Mouse (Mus musculus): ENCODE results near the gene Ccdc141. TPM values are rescaled to one million over a fixed set of nuclear protein-coding genes. Genes with fewer than 3 reads are reported as not detected.
"Not testable (repeated sequence)": the region's sequence is repeated elsewhere in the genome, so short reads cannot be mapped to it uniquely, and the experiment has no call there.

Gene Ccdc141
- polyA plus RNA-seq, 1 experiment from 2014 or later = 14.2 TPM

DNA sequence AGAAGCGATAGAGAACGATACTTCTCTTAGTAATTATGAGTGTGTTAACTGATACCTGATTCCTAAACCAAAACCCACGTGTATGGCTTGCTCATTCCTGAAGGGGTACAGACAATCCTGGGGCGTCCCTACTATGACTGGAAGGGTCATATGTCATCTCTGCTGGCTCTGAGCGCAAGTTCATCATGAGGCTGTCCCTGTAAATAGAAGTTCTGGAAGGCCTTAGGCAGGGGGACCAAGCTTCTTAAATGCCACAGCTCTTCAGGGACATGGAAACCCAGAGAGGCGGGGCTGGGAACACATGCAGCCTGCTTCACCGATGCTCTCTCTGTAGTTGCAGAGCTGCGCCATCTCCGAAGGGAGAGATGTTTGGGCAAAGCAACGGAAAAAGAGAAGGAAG lies 133.2 kb downstream of the Ccdc141 start:
- no peak overlapping the region for H3K9ac ChIP-seq
- H3K27me3 ChIP-seq = no peaks in the 10 kb centered on the region
- H3K4me2 ChIP-seq = no peak overlapping the region
- ATAC-seq (replicated peaks; ENCODE audit: low FRiP score) = no peak
- H3K4me3 ChIP-seq (replicated peaks) = no peak overlapping the region
- H3K9me3 ChIP-seq (replicated peaks) = no peaks in the 10 kb centered on the region
- no peaks in the 10 kb centered on the region for H3K36me3 ChIP-seq
- no peak overlapping the region for H3K27ac ChIP-seq
- 78% methylated on average over 10 of the region's 10 CpGs for WGBS
- no peaks in the 10 kb centered on the region for H3K4me1 ChIP-seq

- H3K27me3 ChIP-seq = no peaks in the 10 kb centered on the region
- H3K9me3 ChIP-seq (replicated peaks) = no peaks in the 10 kb centered on the region
- no peak overlapping the region for H3K27ac ChIP-seq
- no peak overlapping the region for H3K9ac ChIP-seq
- 86% methylated on average over 4 of the region's 4 CpGs for WGBS
- no peak overlapping the region for H3K4me3 ChIP-seq (replicated peaks)
- no peak overlapping the region for H3K4me2 ChIP-seq
- no peaks in the 10 kb centered on the region for H3K4me1 ChIP-seq
- no peaks in the 10 kb centered on the region for H3K36me3 ChIP-seq
- no peak for ATAC-seq (replicated peaks; ENCODE audit: low FRiP score)
Measured at GRCm38 (mm10) chr2:77034112-77034511, 136.3 kb downstream of the Ccdc141 start.

GRCm38 (mm10) chr2:77033322-77034060 lies 136.9 kb downstream of the Ccdc141 start:
- H3K4me2 ChIP-seq = no peak overlapping the region
- WGBS = 83% methylated on average over 13 of the region's 13 CpGs
- no peaks in the 10 kb centered on the region for H3K27me3 ChIP-seq

DNA sequence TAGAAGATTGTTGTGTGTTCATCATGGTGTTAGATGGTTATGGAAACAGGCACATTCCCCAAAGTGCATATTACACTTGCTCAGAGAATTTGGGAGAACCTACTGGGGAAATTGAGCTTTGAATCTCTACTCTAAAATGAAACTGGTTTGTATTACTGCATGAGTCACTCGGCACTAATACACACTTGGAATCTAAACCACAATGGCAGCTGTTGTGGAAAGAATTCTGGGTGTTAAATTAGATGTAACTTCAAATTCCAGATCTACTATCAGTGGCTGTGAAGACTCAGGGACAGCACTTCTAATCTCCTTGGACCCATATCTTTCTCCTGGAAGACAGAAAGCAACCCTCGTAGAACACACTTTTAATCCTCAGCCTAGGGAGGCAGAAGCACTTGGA lies 149.8 kb downstream of the Ccdc141 start:
- Histone ChIP-seq H3K4me1 (no peaks in the 10 kb centered on the region), H3K9me3 (replicated peaks) (no peaks in the 10 kb centered on the region), H3K4me3 (replicated peaks) (no peak overlapping the region), H3K27me3 (no peaks in the 10 kb centered on the region), H3K27ac (no peak overlapping the region), H3K36me3 (no peaks in the 10 kb centered on the region), H3K9ac (no peak overlapping the region), H3K4me2 (no peak overlapping the region)
- no peak for ATAC-seq (replicated peaks; ENCODE audit: low FRiP score)
- WGBS = 75% methylated on average over 2 of the region's 2 CpGs

More at GRCm38 (mm10) chr2:77033322-77034060, 136.9 kb downstream of the Ccdc141 start:
- Histone ChIP-seq H3K27ac (no peak overlapping the region), H3K9ac (no peak overlapping the region), H3K4me3 (replicated peaks) (no peak overlapping the region), H3K36me3 (no peaks in the 10 kb centered on the region; the same call in 1 of the 2 replicates), H3K4me1 (no peaks in the 10 kb centered on the region), H3K9me3 (replicated peaks) (no peaks in the 10 kb centered on the region)
- ATAC-seq (replicated peaks; ENCODE audit: low FRiP score) = no peak

GRCm38 (mm10) chr2:77017735-77018134 lies 152.7 kb downstream of the Ccdc141 start:
- 70% methylated on average over 4 of the region's 4 CpGs for WGBS
- no peak overlapping the region for H3K4me2 ChIP-seq

GRCm38 (mm10) chr2:77013449-77013848 lies 157.0 kb downstream of the Ccdc141 start:
- not testable (repeated sequence) for H3K9ac ChIP-seq; H3K4me1 ChIP-seq; ATAC-seq (replicated peaks; ENCODE audit: low FRiP score); H3K27ac ChIP-seq; H3K4me2 ChIP-seq; H3K27me3 ChIP-seq; H3K36me3 ChIP-seq; H3K4me3 ChIP-seq (replicated peaks); H3K9me3 ChIP-seq (replicated peaks)
- 92% methylated on average over 6 of the region's 6 CpGs for WGBS

More at GRCm38 (mm10) chr2:77017735-77018134, 152.7 kb downstream of the Ccdc141 start:
- Histone ChIP-seq H3K4me3 (replicated peaks) (no peak overlapping the region), H3K4me1 (no peaks in the 10 kb centered on the region), H3K36me3 (no peaks in the 10 kb centered on the region), H3K27me3 (no peaks in the 10 kb centered on the region), H3K9ac (no peak overlapping the region), H3K27ac (no peak overlapping the region), H3K9me3 (replicated peaks) (no peaks in the 10 kb centered on the region)
- ATAC-seq (replicated peaks; ENCODE audit: low FRiP score) = no peak

DNA sequence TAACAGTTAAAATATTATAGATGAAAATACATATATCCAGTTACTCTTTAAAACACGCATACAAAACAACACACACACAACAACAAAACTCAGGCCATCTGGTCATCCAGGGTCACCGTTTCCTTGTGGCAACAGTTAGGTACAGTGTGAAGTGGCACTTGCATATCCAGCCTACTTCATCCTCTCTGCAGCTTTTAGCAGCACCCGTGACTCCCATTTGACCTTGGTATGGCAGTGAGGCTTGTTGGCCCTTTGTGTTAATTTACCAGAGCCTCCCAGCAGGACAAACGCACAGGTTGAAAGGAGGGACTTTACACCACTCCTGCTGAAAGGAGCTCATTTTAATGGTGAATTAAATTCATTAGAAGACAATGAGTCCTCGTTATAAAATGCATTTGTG lies 158.5 kb downstream of the Ccdc141 start:
- no peaks in the 10 kb centered on the region for H3K36me3 ChIP-seq
- WGBS = 66% methylated on average over 5 of the region's 5 CpGs
- no peaks in the 10 kb centered on the region for H3K4me1 ChIP-seq
- no peak for ATAC-seq (replicated peaks; ENCODE audit: low FRiP score)
- no peaks in the 10 kb centered on the region for H3K9me3 ChIP-seq (replicated peaks)
- no peak overlapping the region for H3K9ac ChIP-seq
- H3K4me2 ChIP-seq = no peak overlapping the region
- no peaks in the 10 kb centered on the region for H3K27me3 ChIP-seq
- no peak overlapping the region for H3K27ac ChIP-seq
- H3K4me3 ChIP-seq (replicated peaks) = no peak overlapping the region

- H3K9ac ChIP-seq = no peak overlapping the region
- no peaks in the 10 kb centered on the region for H3K36me3 ChIP-seq
- H3K4me1 ChIP-seq = no peaks in the 10 kb centered on the region
- H3K27me3 ChIP-seq = no peaks in the 10 kb centered on the region
- no peak for ATAC-seq (replicated peaks; ENCODE audit: low FRiP score)
- no peaks in the 10 kb centered on the region for H3K9me3 ChIP-seq (replicated peaks)
- H3K4me3 ChIP-seq (replicated peaks) = no peak overlapping the region
- no peak overlapping the region for H3K4me2 ChIP-seq
- WGBS = 81% methylated on average over 7 of the region's 7 CpGs
- H3K27ac ChIP-seq = no peak overlapping the region
Measured at GRCm38 (mm10) chr2:77007015-77007414, 163.4 kb downstream of the Ccdc141 start.

DNA sequence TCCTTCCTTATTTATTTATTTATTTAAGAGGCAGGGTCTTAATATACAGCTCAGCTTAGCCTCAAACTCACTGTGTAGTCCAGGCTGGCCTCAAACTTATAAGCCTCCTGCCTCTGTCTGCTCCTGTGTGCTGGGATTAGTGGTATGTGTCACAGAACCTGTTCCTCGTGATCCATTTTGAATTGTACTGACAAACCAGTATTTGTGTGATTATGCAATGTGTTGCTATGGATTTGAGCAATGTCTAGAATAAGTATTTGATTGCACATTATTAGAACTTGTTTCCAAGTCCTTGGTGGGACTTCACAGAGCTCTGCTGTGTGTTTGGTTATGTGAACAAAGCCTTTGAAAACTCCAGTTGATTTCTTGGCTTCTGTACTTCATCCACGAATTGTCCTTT lies 167.3 kb downstream of the Ccdc141 start:
- Histone ChIP-seq H3K9me3 (replicated peaks) (no peaks in the 10 kb centered on the region), H3K4me3 (replicated peaks) (no peak overlapping the region), H3K27me3 (no peaks in the 10 kb centered on the region), H3K36me3 (no peaks in the 10 kb centered on the region), H3K4me1 (no peaks in the 10 kb centered on the region), H3K9ac (no peak overlapping the region), H3K27ac (no peak overlapping the region), H3K4me2 (no peak overlapping the region)
- ATAC-seq (replicated peaks; ENCODE audit: low FRiP score) = no peak
- 77% methylated on average over 2 of the region's 2 CpGs for WGBS

GRCm38 (mm10) chr2:76998351-76998750 lies 172.1 kb downstream of the Ccdc141 start:
- no peaks in the 10 kb centered on the region for H3K36me3 ChIP-seq
- H3K4me1 ChIP-seq = no peaks in the 10 kb centered on the region
- ATAC-seq (replicated peaks; ENCODE audit: low FRiP score) = no peak
- 51% methylated on average over 5 of the region's 5 CpGs for WGBS
- no peaks in the 10 kb centered on the region for H3K9me3 ChIP-seq (replicated peaks)
- no peaks in the 10 kb centered on the region for H3K27me3 ChIP-seq
- H3K4me2 ChIP-seq = no peak overlapping the region
- no peak overlapping the region for H3K4me3 ChIP-seq (replicated peaks)
- no peak overlapping the region for H3K27ac ChIP-seq
- no peak overlapping the region for H3K9ac ChIP-seq

- Histone ChIP-seq H3K4me3 (replicated peaks) (no peak overlapping the region), H3K27me3 (no peaks in the 10 kb centered on the region), H3K36me3 (no peaks in the 10 kb centered on the region), H3K4me2 (no peak overlapping the region), H3K27ac (no peak overlapping the region), H3K9me3 (replicated peaks) (no peaks in the 10 kb centered on the region), H3K9ac (no peak overlapping the region), H3K4me1 (no peaks in the 10 kb centered on the region)
- WGBS = 61% methylated on average over 5 of the region's 5 CpGs
- ATAC-seq (replicated peaks; ENCODE audit: low FRiP score) = no peak
Measured at GRCm38 (mm10) chr2:76992493-76993201, 177.8 kb downstream of the Ccdc141 start.

- Histone ChIP-seq H3K4me3 (replicated peaks) (no peak overlapping the region), H3K4me1 (no peaks in the 10 kb centered on the region), H3K36me3 (no peaks in the 10 kb centered on the region), H3K27ac (no peak overlapping the region), H3K4me2 (no peak overlapping the region), H3K9ac (no peak overlapping the region), H3K9me3 (replicated peaks) (no peaks in the 10 kb centered on the region), H3K27me3 (no peaks in the 10 kb centered on the region)
- ATAC-seq (replicated peaks; ENCODE audit: low FRiP score) = no peak
- 85% methylated on average over 4 of the region's 4 CpGs for WGBS
Measured at GRCm38 (mm10) chr2:76987317-76987716, 183.1 kb downstream of the Ccdc141 start.

Measured in kidney, embryonic 15.5 days (tissue).